Comparison of ENCODE assay signal across 11 mouse cellular contexts in the genomic region with DNA sequence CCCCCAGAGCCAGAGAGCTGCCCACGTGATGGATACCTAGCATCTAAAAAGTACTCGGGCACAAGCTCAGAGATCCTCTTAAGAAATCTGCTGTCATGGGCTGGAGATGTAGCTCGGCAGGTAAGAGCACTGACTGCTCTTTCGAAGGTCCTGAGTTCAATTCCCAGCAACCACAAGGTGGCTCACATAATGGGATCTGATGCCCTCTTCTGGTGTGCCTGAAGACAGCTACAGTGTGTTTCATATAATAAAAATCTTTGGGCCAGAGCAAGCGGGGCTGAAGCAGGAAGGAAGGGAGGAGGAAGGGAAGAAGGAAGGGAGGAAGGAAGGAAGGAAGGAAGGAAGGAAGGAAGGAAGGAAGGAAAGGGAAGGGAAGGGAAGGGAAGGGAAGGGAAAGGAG. TPM values are rescaled to one million over a fixed set of nuclear protein-coding genes. Genes with fewer than 3 reads are reported as not detected.
"Had no signal": no experiment of that assay in that cellular context is flagged by ENCODE, and none has a peak within 500 bp of the region (broad histone marks: within the 10 kb centered on the region; RNA-seq: fewer than 3 reads in every experiment).

No protein-coding gene starts in this region.

RNA-seq across cellular contexts. Expression of a gene that starts 56.5 kb away (rescaled TPM):
- total RNA-seq: megakaryocyte, adult 5-6 weeks; megakaryocyte-erythroid progenitor cell, adult 5-6 weeks; monocyte, adult 5-6 weeks; neutrophil, adult 5-6 weeks had no signal
- polyA plus RNA-seq: midbrain, embryonic 10.5 days; midbrain, embryonic 12.5 days; midbrain, embryonic 14.5 days; midbrain, embryonic 16.5 days; neural tube, embryonic 12.5 days; neural tube, embryonic 14.5 days had no signal

RNA-seq across cellular contexts. Expression of a gene that starts 59.5 kb away (rescaled TPM):
- total RNA-seq: megakaryocyte-erythroid progenitor cell, adult 5-6 weeks; monocyte, adult 5-6 weeks; neutrophil, adult 5-6 weeks had no signal
- polyA plus RNA-seq: thymus, postnatal 0 days had no signal
